Mouse (Mus musculus): ENCODE data around the gene Pradc1.
A peak's percentile ranks its signal among the peaks of the same experiment; 100 is the strongest.

Pradc1 gene

DNA sequence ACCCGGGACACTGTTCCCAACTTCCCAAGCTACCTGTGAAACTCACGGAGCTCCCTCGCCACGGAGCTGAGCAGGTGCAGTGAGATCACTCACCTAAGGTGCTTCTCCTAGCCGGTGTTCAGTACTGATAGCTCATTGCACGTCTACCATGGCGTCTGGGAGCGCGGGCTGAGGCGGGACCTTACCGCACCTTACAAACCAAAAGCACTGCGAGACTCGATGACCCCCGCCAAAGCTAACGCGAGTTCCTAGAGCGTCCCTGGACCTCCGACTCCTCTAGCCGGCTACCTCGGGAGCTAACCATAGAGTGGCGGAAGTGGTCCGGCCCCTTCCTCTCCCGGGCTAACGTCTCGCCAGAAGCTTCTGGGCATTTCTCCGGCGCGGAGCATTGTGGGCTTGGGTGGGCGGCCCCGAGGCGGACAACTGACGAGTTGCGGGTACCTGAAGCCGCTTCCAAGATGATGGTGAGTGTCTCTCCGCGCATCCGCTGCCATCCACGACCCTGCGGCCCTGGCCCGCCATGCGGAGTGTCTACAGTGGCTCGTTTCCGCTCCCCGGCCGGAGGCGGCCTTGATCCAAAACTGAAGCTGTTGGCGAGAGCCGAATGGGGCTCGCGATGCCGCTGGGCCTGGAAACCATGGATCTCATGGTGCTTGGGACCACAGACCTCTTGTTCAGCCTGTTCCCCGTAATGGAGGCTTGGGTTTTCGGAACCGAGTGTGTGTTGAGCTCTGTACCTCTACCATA lies at the start of gene Pradc1:
TSS of gene Pradc1 (minus strand) at position 307 of the 747 bp plus-strand sequence.
- peak; percentile 100 for DNase-seq

DNA sequence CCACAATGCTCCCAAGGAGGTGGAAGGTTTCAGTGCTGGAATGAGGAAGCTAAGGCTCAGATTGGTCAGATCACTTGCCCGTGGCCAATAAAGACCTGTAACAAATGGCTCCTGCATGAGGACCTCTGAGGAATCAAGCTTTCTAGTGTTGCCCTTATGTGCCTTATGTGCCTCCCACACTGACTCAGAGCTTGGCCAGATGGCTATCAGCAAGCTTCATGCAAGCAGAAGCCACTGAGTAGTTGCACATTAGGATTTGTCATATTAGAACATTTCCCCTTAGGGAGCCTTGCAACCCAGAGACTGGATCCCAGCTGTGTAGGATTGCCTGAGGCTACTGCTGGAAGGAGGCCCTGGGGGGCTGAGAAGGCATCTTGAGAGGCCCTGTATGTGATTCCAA lies 48.6 kb upstream of the Pradc1 start:
- DNase-seq = no peak

DNA sequence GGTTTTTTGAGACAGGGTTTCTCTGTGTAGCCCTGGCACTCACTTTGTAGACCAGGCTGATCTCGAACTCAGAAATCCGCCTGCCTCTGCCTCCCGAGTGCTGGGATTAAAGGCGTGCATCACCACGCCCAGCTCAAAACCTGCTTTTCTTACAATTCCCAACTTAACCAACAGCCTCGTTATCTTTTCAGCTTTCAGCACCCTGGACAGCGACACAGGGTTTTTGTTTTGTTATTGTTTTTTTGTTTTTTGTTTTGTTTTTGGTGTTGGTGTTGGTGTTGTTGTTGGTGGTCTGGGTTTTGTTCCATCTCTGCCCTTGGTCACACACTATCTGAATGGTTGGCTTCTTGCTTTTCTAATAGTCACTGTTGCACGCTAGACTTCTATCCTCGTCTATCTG lies 46.4 kb upstream of the Pradc1 start:
- no peak for DNase-seq

DNA sequence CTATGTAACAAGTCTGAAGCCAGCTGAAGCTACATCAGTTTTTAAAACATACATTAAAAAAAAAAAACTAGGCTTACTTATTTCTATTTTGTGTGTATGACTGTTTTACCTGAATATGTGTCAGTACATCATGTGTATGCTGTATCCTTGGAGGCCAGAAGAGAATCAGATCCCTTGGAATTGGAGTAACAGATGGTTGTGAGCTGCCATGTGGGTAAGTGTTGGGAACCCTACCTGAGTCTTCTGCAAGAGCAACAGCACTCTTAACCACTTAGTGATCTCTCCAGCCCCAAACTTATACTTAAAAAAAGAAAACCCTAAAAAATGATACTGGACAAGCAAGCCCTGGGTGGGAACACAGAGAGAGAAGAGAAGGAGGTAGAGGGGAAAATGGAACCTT lies 45.2 kb upstream of the Pradc1 start:
- DNase-seq = no peak

DNA sequence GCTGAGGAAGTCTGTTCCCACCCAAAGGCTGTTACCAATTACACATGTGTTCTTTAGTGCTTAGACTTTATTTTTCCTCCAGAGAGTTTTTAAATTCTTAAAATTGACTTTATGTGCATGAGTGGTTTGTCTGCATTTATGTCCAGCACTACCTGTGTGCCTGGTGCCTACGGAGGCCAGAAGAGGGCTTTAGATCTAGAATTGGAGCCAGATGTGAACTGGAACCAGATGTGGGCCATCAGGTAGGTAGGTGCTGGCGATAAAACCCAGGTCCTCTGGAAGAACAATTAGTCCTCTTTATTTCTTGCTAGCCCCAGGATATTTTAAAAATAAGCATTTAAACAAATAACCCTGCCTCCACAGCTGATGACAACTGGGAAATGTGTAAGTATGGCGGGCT lies 39.8 kb upstream of the Pradc1 start:
- DNase-seq = no peak

DNA sequence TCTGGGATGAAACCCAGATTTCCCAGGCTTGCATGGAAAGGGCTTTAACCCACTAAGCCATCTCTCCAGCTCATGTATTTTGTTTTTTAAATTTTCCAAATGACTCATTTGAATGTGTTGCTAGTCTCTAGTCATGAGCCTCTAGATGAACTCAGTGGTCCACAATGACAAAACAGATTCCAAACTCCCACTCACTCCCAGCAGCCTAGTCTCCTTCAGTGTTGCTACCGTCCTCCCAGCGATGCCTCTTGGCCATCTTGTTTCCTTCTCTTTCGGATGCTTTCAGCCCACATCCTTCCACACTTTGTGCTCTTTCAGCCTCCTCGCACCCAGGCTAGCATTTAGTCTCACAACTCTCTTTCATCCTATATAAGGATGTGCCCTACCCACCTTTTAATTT lies 38.5 kb upstream of the Pradc1 start:
- DNase-seq = no peak

DNA sequence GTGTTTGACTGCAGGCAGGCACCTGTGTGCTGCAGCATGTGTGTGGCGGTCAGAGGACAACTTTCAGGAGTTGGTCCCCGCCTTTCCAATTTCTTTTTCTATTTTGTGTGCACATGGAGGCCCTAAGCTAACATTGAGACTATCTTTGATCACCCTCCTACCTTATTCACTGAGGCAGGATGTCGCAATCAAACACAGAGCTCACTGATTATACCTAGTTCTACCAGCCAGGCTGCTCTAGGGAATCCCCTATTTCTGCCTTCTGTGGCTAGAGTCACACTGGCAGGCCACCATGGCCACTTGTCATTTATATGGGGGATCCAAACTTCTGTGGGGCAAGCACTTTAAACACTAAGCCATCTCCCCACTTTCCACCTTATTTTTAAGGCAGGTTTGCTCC lies 37.9 kb upstream of the Pradc1 start:
- DNase-seq = no peak

DNA sequence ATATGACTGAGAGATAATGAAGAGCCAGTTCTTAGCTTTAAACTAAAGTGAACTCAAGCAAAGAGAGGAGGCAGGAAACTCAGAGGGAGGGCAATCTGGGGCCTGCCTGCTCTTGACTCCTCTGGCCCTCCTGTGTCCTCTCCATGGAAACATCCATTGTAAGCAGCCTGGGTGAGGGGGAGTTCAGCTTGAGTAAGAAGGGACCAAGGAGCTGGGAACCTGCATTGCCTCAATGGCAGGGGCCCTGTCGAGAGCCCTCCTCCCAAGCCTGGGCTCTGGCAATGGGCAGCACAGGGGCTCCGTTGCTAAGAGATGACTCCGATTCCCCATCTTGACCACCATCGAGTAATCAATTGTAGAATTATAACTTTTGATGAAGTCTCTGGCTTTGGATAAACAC lies 36.7 kb upstream of the Pradc1 start:
- no peak for DNase-seq

DNA sequence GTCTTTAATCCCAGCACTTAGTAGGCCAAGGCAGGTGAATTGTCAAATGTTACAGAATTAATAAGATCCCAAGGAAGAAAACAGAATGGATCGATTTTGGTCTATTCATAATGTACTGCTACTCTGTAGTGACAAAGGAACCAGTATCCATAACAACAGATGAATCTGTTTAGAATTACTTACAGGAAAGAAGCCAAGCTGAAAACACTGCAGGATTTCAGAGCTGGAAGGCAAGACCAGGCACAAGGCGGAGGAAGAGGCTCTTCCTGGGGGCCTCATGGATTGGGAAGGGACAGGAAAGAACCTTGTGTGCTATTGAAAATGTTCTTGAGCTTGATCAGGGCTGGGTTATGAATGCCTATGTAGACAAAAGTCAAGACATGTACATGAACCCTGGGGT lies 34.0 kb upstream of the Pradc1 start:
- no peak for DNase-seq

- DNase-seq = no peak
These were observed 32.3 kb upstream of the Pradc1 start for GRCm38 (mm10) chr6:85483843-85484721.

DNA sequence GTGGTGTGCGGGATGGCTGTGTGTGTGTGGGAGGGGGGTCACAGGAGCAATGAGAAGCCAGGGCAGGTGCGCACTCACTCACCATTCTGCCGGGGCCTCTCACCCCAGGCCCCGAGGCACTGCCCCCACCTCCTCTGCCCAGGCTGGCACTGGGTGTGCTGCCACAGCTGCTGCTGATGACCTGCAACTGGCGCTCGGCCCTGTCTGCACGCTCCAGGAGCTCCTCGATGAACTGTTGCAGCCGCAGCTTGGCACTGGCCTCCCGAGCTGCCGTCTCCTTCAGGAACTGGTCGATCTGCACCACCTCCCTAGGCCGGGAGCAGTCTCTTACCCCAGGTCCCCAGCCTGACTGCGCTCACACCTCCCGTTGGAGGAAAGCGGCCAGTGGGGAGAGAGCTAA lies 28.9 kb upstream of the Pradc1 start:
- no peak for DNase-seq

GRCm38 (mm10) chr6:85479979-85480378 lies 28.2 kb upstream of the Pradc1 start:
- peak; percentile 66 for DNase-seq

DNA sequence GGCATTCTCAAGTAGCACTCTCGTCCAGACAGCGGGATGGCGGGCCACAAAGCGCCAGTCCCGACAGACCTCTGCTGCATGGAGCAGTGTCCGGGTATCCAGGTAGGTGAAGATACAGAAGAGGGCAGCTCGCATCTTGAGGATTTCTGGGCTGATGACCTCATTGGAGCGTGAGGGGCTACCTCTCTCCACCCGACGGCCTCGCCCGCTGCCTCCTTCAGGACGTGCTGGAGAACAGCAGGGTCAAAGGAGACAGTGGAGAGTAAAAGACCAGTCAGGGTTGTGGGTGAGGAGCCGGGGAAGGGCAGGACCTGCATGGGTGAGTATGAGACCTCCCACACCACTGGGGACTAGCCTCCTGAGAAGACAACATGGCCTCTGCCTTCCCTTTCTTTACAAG lies 26.6 kb upstream of the Pradc1 start:
- DNase-seq = peak; percentile 80

GRCm38 (mm10) chr6:85477366-85477917 lies 25.7 kb upstream of the Pradc1 start:
- DNase-seq = peak; percentile 86

- peak; percentile 60 for DNase-seq
These were observed 23.8 kb upstream of the Pradc1 start for GRCm38 (mm10) chr6:85475581-85475980.

- DNase-seq = no peak
These were observed 20.8 kb upstream of the Pradc1 start for GRCm38 (mm10) chr6:85472542-85472941.

- no peak for DNase-seq
These were observed 20.2 kb upstream of the Pradc1 start for GRCm38 (mm10) chr6:85471962-85472361.

GRCm38 (mm10) chr6:85469660-85470430 lies 18.1 kb upstream of the Pradc1 start:
- DNase-seq = no peak

- DNase-seq = no peak
These were observed 13.6 kb upstream of the Pradc1 start for GRCm38 (mm10) chr6:85465381-85465780.

DNA sequence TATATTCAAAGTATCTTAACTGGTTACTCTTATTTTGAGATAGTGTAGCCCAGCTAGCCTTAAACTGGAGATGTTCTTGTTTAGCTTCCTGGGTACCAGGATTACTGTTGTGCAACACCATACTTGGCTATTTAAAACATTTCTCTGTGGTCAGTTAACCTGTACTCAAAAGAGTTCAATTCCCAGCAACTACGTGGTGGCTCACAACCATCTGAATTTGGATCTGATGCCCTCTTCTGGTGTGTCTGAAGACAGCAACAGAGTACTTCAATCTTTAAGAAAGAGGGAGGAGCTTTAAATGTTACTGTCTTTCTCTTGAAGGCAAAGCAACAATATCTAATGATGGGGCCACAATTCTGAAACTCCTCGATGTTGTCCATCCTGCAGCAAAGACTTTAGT lies 7.9 kb upstream of the Pradc1 start:
- DNase-seq = no peak

- DNase-seq = no peak
These were observed 1.0 kb upstream of the Pradc1 start for GRCm38 (mm10) chr6:85452816-85453215.

DNA sequence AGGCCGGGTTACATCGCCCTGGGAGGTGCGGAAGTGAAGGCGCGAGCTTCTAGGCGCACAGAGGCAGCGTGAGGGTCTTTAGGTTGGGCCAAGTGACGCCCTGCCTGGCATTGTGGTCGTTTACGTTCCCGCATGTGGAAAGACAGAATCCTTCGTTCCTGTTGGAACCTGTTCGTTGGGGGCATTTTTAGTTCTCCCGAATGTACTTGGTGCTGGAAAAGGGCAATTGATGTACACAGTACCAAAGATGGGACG lies 568 bp upstream of the Pradc1 start:
- DNase-seq = no peak

All from heart, adult 11 months (tissue).